Mouse (Mus musculus) embryonic facial prominence, embryonic 14.5 days (tissue): Measurements from ENCODE around the gene Frmd5. TPM values are rescaled to one million over a fixed set of nuclear protein-coding genes. Genes with fewer than 3 reads are reported as not detected.
A peak's percentile ranks its signal among the peaks of the same experiment; 100 is the strongest.

ENCODE experiments used
- ATAC-seq: fragments of 200-750 bp; cut with Nextera tagmentation; 2 replicates; pipeline ENCODE4 v1.8.0; 2017; ENCODE audit warnings: low read depth, moderate number of reproducible peaks, moderate TSS enrichment
- DNase-seq: peaks from one replicate; pipeline ENCODE4 v3.0.0-alpha.2; 2015; ENCODE audit warnings: low spot score
- H3K27ac ChIP-seq: fragments of 300-500 bp; sonication (generic); replicated peaks from 2 replicates; pipeline ENCODE4 v1.5.1; 2014; ENCODE audit warnings: low read depth, mild to moderate bottlenecking, low read length, moderate library complexity
- H3K27me3 ChIP-seq: fragments of 300-500 bp; sonication (generic); replicated peaks from 2 replicates; pipeline ENCODE4 v1.6.1; 2014; ENCODE audit warnings: low read length; ENCODE audit not compliant: control insufficient read depth, insufficient read depth
- H3K36me3 ChIP-seq: fragments of 300-500 bp; sonication (generic); 2 replicates; pipeline ENCODE4 v1.6.1; 2014; ENCODE audit warnings: low read length, mixed read lengths; ENCODE audit not compliant: control insufficient read depth, insufficient read depth
- H3K4me1 ChIP-seq: fragments of 300-500 bp; sonication (generic); 2 replicates; pipeline ENCODE4 v1.6.1; 2014; ENCODE audit warnings: antibody characterized with exemption, low read length; ENCODE audit not compliant: control insufficient read depth, insufficient read depth
- H3K4me2 ChIP-seq: fragments of 300-500 bp; sonication (generic); 2 replicates; pipeline ENCODE4 v1.6.1; 2014; ENCODE audit warnings: low read depth, mild to moderate bottlenecking, low read length, moderate library complexity, mixed read lengths
- H3K4me3 ChIP-seq: fragments of 300-500 bp; sonication (generic); 2 replicates; pipeline ENCODE4 v1.5.1; 2014; ENCODE audit warnings: low read depth, mild to moderate bottlenecking, low read length
- H3K9ac ChIP-seq: fragments of 300-500 bp; sonication (generic); 2 replicates; pipeline ENCODE4 v1.6.1; 2014; ENCODE audit warnings: low read depth, mild to moderate bottlenecking, low read length, moderate library complexity, mixed read lengths
- H3K9me3 ChIP-seq: fragments of 300-500 bp; sonication (generic); 2 replicates; pipeline ENCODE4 v1.6.1; 2016; ENCODE audit warnings: low read length; ENCODE audit not compliant: control insufficient read depth
- WGBS: fragments of 180-500 bp; shearing (Covaris S2); extraction: QIAGEN DNeasy Blood & Tissue Kit; methylation state at CpG from one replicate; pipeline ENCODE4 v1.1.7; 2014; 5-methylcytosine and 5-hydroxymethylcytosine counted together
- polyA plus RNA-seq: library from polyadenylated mRNA; unstranded; fragments of >200 nt; fragmentation: Nextera tagmentation; extraction: Ambion mirVana; gene quantifications from 2 replicates; pipeline ENCODE4 v1.2.1, GENCODE M21; 2014

Gene Frmd5
- polyA plus RNA-seq, 1 experiment from 2014 or later, result 1.4 TPM

GRCm38 (mm10) chr2:121582809-121583376, 224.0 kb downstream of the Frmd5 start:
- Histone ChIP-seq H3K27ac (no peak overlapping the region), H3K4me1 (peaks cover 4% of the 10 kb centered on the region), H3K36me3 (no peaks in the 10 kb centered on the region), H3K9ac (no peak overlapping the region), H3K27me3 (no peaks in the 10 kb centered on the region), H3K9me3 (no peaks in the 10 kb centered on the region), H3K4me2 (no peak overlapping the region), H3K4me3 (no peak overlapping the region)
- no peak for ATAC-seq
- 79% methylated on average over 13 of the region's 13 CpGs for WGBS
- DNase-seq, result no peak

- H3K36me3 ChIP-seq, result no peaks in the 10 kb centered on the region
- H3K4me2 ChIP-seq, result no peak overlapping the region
- 53% methylated on average over 8 of the region's 8 CpGs for WGBS
- no peak overlapping the region for H3K4me3 ChIP-seq
- H3K4me1 ChIP-seq, result peaks cover 8% of the 10 kb centered on the region; the same call in 1 of the 2 replicates
- DNase-seq (no peak), ATAC-seq (no peak; the same call in 1 of the 2 replicates)
- no peak overlapping the region for H3K27ac ChIP-seq
- no peaks in the 10 kb centered on the region; the same call in 1 of the 2 replicates for H3K27me3 ChIP-seq
- no peak overlapping the region for H3K9ac ChIP-seq
- H3K9me3 ChIP-seq, result no peaks in the 10 kb centered on the region
Measured at GRCm38 (mm10) chr2:121575741-121576201, 231.1 kb downstream of the Frmd5 start.

GRCm38 (mm10) chr2:121574066-121574630, 232.7 kb downstream of the Frmd5 start:
- Histone ChIP-seq H3K9me3 (no peaks in the 10 kb centered on the region), H3K4me2 (no peak overlapping the region), H3K9ac (no peak overlapping the region), H3K4me1 (peaks cover 8% of the 10 kb centered on the region; the same call in 1 of the 2 replicates), H3K36me3 (no peaks in the 10 kb centered on the region), H3K27ac (no peak overlapping the region), H3K27me3 (no peaks in the 10 kb centered on the region; the same call in 1 of the 2 replicates), H3K4me3 (no peak overlapping the region)
- DNase-seq (peak; percentile 14), ATAC-seq (no peak)
- 66% methylated on average over 9 of the region's 9 CpGs for WGBS

GRCm38 (mm10) chr2:121571780-121572179, 235.1 kb downstream of the Frmd5 start:
- no peak overlapping the region for H3K9ac ChIP-seq
- peak; percentile 92 for ATAC-seq
- peak; percentile 87 for DNase-seq
- 10% methylated on average over 7 of the region's 7 CpGs for WGBS
- no peak overlapping the region for H3K4me2 ChIP-seq
- no peaks in the 10 kb centered on the region for H3K36me3 ChIP-seq
- no peak overlapping the region for H3K27ac ChIP-seq
- H3K4me3 ChIP-seq, result no peak overlapping the region
- no peaks in the 10 kb centered on the region for H3K9me3 ChIP-seq
- H3K27me3 ChIP-seq, result no peaks in the 10 kb centered on the region; the same call in 1 of the 2 replicates
- peaks cover 8% of the 10 kb centered on the region; the same call in 1 of the 2 replicates for H3K4me1 ChIP-seq

GRCm38 (mm10) chr2:121570999-121571655, 235.8 kb downstream of the Frmd5 start:
- Histone ChIP-seq H3K4me2 (no peak overlapping the region), H3K4me1 (peaks cover 8% of the 10 kb centered on the region; the same call in 1 of the 2 replicates), H3K4me3 (no peak overlapping the region), H3K9me3 (no peaks in the 10 kb centered on the region), H3K27ac (no peak overlapping the region), H3K9ac (no peak overlapping the region), H3K27me3 (no peaks in the 10 kb centered on the region; the same call in 1 of the 2 replicates), H3K36me3 (no peaks in the 10 kb centered on the region)
- DNase-seq, result no peak
- ATAC-seq, result no peak
- WGBS, result 63% methylated on average over 8 of the region's 8 CpGs

- no peak overlapping the region for H3K4me2 ChIP-seq
- H3K9me3 ChIP-seq, result no peaks in the 10 kb centered on the region
- H3K27ac ChIP-seq, result no peak overlapping the region
- no peaks in the 10 kb centered on the region for H3K4me1 ChIP-seq
- H3K36me3 ChIP-seq, result no peaks in the 10 kb centered on the region
- DNase-seq, result no peak
- no peak overlapping the region for H3K9ac ChIP-seq
- H3K27me3 ChIP-seq, result no peaks in the 10 kb centered on the region; the same call in 1 of the 2 replicates
- H3K4me3 ChIP-seq, result no peak overlapping the region
- 84% methylated on average over 3 of the region's 3 CpGs for WGBS
- ATAC-seq, result no peak
Measured at GRCm38 (mm10) chr2:121570049-121570448, 236.8 kb downstream of the Frmd5 start.

- ATAC-seq (no peak), DNase-seq (no peak)
- Histone ChIP-seq H3K9me3 (no peaks in the 10 kb centered on the region), H3K36me3 (no peaks in the 10 kb centered on the region), H3K4me2 (no peak overlapping the region), H3K27me3 (no peaks in the 10 kb centered on the region), H3K27ac (no peak overlapping the region), H3K4me1 (no peaks in the 10 kb centered on the region), H3K9ac (no peak overlapping the region), H3K4me3 (no peak overlapping the region)
- 50% methylated on average over 5 of the region's 5 CpGs for WGBS
Measured at GRCm38 (mm10) chr2:121565911-121566310, 241.0 kb downstream of the Frmd5 start.

GRCm38 (mm10) chr2:121563117-121563516, 243.8 kb downstream of the Frmd5 start:
- DNase-seq (no peak), ATAC-seq (no peak)
- H3K27ac ChIP-seq, result no peak overlapping the region
- H3K4me2 ChIP-seq, result no peak overlapping the region
- H3K27me3 ChIP-seq, result no peaks in the 10 kb centered on the region
- no peaks in the 10 kb centered on the region for H3K4me1 ChIP-seq
- no peaks in the 10 kb centered on the region for H3K36me3 ChIP-seq
- H3K4me3 ChIP-seq, result no peak overlapping the region
- WGBS, result 91% methylated on average over 3 of the region's 3 CpGs
- no peak overlapping the region for H3K9ac ChIP-seq
- H3K9me3 ChIP-seq, result no peaks in the 10 kb centered on the region
